Mouse (Mus musculus) cortical plate, adult 2 months (tissue): Measurements from ENCODE around the gene Dst. TPM values are rescaled to one million over a fixed set of nuclear protein-coding genes. Genes with fewer than 3 reads are reported as not detected.

Experiments used
- H3K27ac ChIP-seq: fragments of 200-500 bp; 2 replicates; pipeline ENCODE4 v1.5.1; 2012; ENCODE audit warnings: low read length, control low read depth, inconsistent platforms; ENCODE audit not compliant: insufficient read depth
- H3K4me1 ChIP-seq: fragments of 200-500 bp; 2 replicates; pipeline ENCODE4 v1.6.1; 2011; ENCODE audit warnings: low read length; ENCODE audit not compliant: control insufficient read depth, insufficient read depth
- H3K4me3 ChIP-seq: fragments of 200-500 bp; 2 replicates; pipeline ENCODE4 v1.5.1; 2011; ENCODE audit warnings: mild to moderate bottlenecking, low read length, control low read depth; ENCODE audit not compliant: insufficient read depth
- CTCF ChIP-seq: fragments of 200-500 bp; IDR thresholded peaks from 2 replicates; pipeline ENCODE4 v1.5.1; 2011; ENCODE audit warnings: mild to moderate bottlenecking, control low read depth, low read length; ENCODE audit not compliant: insufficient read depth; ENCODE audit errors: extremely low read depth
- POLR2A ChIP-seq: fragments of 200-500 bp; IDR thresholded peaks from 2 replicates; pipeline ENCODE4 v1.6.1; 2011; ENCODE audit warnings: mild to moderate bottlenecking, low read length, control low read depth; ENCODE audit not compliant: insufficient read depth; ENCODE audit errors: extremely low read depth
- polyA plus RNA-seq: library from polyadenylated mRNA; depleted of rRNA; stranded (reverse); fragments of >200 nt; gene quantifications from 2 replicates; pipeline ENCODE4 v1.2.3, GENCODE M21; 2012

The Dst gene
- polyA plus RNA-seq, 1 experiment = 88.5 TPM

GRCm38 (mm10) chr1:34074245-34075187 is 166.5 kb downstream of the Dst start:
- Histone ChIP-seq H3K4me3 (no peak overlapping the region), H3K4me1 (peaks cover 7% of the 10 kb centered on the region), H3K27ac (no peak overlapping the region)
- TF ChIP-seq CTCF (no peak), POLR2A (no peak)

GRCm38 (mm10) chr1:34076701-34077421 is 168.8 kb downstream of the Dst start:
- Histone ChIP-seq H3K27ac (no peak overlapping the region), H3K4me1 (peaks cover 3% of the 10 kb centered on the region; the same call in 1 of the 2 replicates), H3K4me3 (no peak overlapping the region)
- no peak for TF ChIP-seq CTCF
- no peak for TF ChIP-seq POLR2A

- no peak overlapping the region for H3K27ac ChIP-seq
- TF ChIP-seq POLR2A = no peak
- TF ChIP-seq CTCF = no peak
- no peak overlapping the region for H3K4me3 ChIP-seq
- H3K4me1 ChIP-seq = peaks cover 3% of the 10 kb centered on the region; the same call in 1 of the 2 replicates
These were observed 169.4 kb downstream of the Dst start for GRCm38 (mm10) chr1:34077422-34077790.

- Histone ChIP-seq H3K27ac (no peak overlapping the region), H3K4me1 (peaks cover 3% of the 10 kb centered on the region; the same call in 1 of the 2 replicates), H3K4me3 (no peak overlapping the region)
- no peak for TF ChIP-seq CTCF
- no peak for TF ChIP-seq POLR2A
These were observed 169.9 kb downstream of the Dst start for GRCm38 (mm10) chr1:34077941-34078340.

- Histone ChIP-seq H3K4me3 (no peak overlapping the region), H3K4me1 (no peaks in the 10 kb centered on the region), H3K27ac (no peak overlapping the region)
- no peak for TF ChIP-seq POLR2A
- no peak for TF ChIP-seq CTCF
These were observed 181.0 kb downstream of the Dst start for GRCm38 (mm10) chr1:34089011-34089410.

GRCm38 (mm10) chr1:34090700-34091099 is 182.7 kb downstream of the Dst start:
- Histone ChIP-seq H3K27ac (no peak overlapping the region), H3K4me1 (no peaks in the 10 kb centered on the region), H3K4me3 (no peak overlapping the region)
- TF ChIP-seq POLR2A (no peak), CTCF (no peak)

GRCm38 (mm10) chr1:34093652-34094051 is 185.6 kb downstream of the Dst start:
- no peak for TF ChIP-seq POLR2A
- peak; percentile 23; the same call in 1 of the 2 replicates for TF ChIP-seq CTCF
- peaks cover 2% of the 10 kb centered on the region; the same call in 1 of the 2 replicates for H3K4me1 ChIP-seq
- no peak overlapping the region for H3K27ac ChIP-seq
- no peak overlapping the region for H3K4me3 ChIP-seq

- H3K4me3 ChIP-seq = no peak overlapping the region
- no peak for TF ChIP-seq CTCF
- no peak for TF ChIP-seq POLR2A
- no peak overlapping the region for H3K27ac ChIP-seq
- peaks cover 2% of the 10 kb centered on the region; the same call in 1 of the 2 replicates for H3K4me1 ChIP-seq
These were observed 186.3 kb downstream of the Dst start for GRCm38 (mm10) chr1:34094301-34094700.

- H3K4me3 ChIP-seq = no peak overlapping the region
- no peak for TF ChIP-seq CTCF
- no peak for TF ChIP-seq POLR2A
These were observed 187.1 kb downstream of the Dst start for GRCm38 (mm10) chr1:34095173-34095572.

GRCm38 (mm10) chr1:34096923-34097322 is 188.9 kb downstream of the Dst start:
- H3K4me1 ChIP-seq = peaks cover 2% of the 10 kb centered on the region; the same call in 1 of the 2 replicates
- TF ChIP-seq CTCF = no peak
- TF ChIP-seq POLR2A = no peak

More at GRCm38 (mm10) chr1:34095173-34095572, 187.1 kb downstream of the Dst start:
- Histone ChIP-seq H3K4me1 (peaks cover 2% of the 10 kb centered on the region; the same call in 1 of the 2 replicates), H3K27ac (no peak overlapping the region)

More at GRCm38 (mm10) chr1:34096923-34097322, 188.9 kb downstream of the Dst start:
- H3K27ac ChIP-seq = no peak overlapping the region
- H3K4me3 ChIP-seq = no peak overlapping the region
